Mouse (Mus musculus) embryonic fibroblast, embryonic 13.5 days (primary cell): ENCODE results near the gene Ddx52.

ENCODE experiments used
- CTCF ChIP-seq: IDR thresholded peaks from 2 replicates; pipeline ENCODE4 v1.5.1; 2011; ENCODE audit warnings: mild to moderate bottlenecking, control low read depth, low read length, moderate library complexity, borderline replicate concordance; ENCODE audit not compliant: insufficient read depth
- POLR2A ChIP-seq: IDR thresholded peaks from 2 replicates; pipeline ENCODE4 v1.6.1; 2011; ENCODE audit warnings: low read depth, mild to moderate bottlenecking, control low read depth, low read length, moderate library complexity

- TF ChIP-seq CTCF, result no peak
- TF ChIP-seq POLR2A, result no peak
These were observed 25.8 kb downstream of the Ddx52 start for GRCm38 (mm10) chr11:83967436-83968204.
